Mouse (Mus musculus) limb, embryonic 15.5 days (tissue): Measurements from ENCODE around the gene Nploc4. TPM values are rescaled to one million over a fixed set of nuclear protein-coding genes. Genes with fewer than 3 reads are reported as not detected.

Experiments used
- ATAC-seq: fragments of 200-750 bp; cut with Nextera tagmentation; 2 replicates; pipeline ENCODE4 v1.8.0; 2017; ENCODE audit warnings: low read depth, moderate TSS enrichment; ENCODE audit not compliant: insufficient number of reproducible peaks, low FRiP score, low TSS enrichment
- H3K27ac ChIP-seq: fragments of 300-500 bp; sonication (generic); 2 replicates; pipeline ENCODE4 v1.5.1; 2015; ENCODE audit warnings: moderate library complexity, mild to moderate bottlenecking, inconsistent platforms
- H3K27me3 ChIP-seq: fragments of 300-500 bp; sonication (generic); 2 replicates; pipeline ENCODE4 v1.6.1; 2015; ENCODE audit warnings: inconsistent platforms
- H3K36me3 ChIP-seq: fragments of 300-500 bp; sonication (generic); 2 replicates; pipeline ENCODE4 v1.6.1; 2015; ENCODE audit warnings: inconsistent platforms
- H3K4me1 ChIP-seq: fragments of 300-500 bp; sonication (generic); 2 replicates; pipeline ENCODE4 v1.6.1; 2015; ENCODE audit warnings: inconsistent platforms
- H3K4me2 ChIP-seq: fragments of 300-500 bp; sonication (generic); 2 replicates; pipeline ENCODE4 v1.6.1; 2015; ENCODE audit warnings: mild to moderate bottlenecking, inconsistent platforms
- H3K4me3 ChIP-seq: fragments of 300-500 bp; sonication (generic); 2 replicates; pipeline ENCODE4 v1.5.1; 2015; ENCODE audit warnings: mild to moderate bottlenecking, inconsistent platforms
- H3K9ac ChIP-seq: fragments of 300-500 bp; sonication (generic); 2 replicates; pipeline ENCODE4 v1.6.1; 2015; ENCODE audit warnings: inconsistent platforms
- H3K9me3 ChIP-seq: fragments of 300-500 bp; sonication (generic); 2 replicates; pipeline ENCODE4 v1.6.1; 2016; ENCODE audit warnings: inconsistent platforms
- whole genome bisulfite sequencing: fragments of 180-500 bp; shearing (Covaris S2); methylation state at CpG from one replicate; pipeline ENCODE4 v1.1.7; 2015; 5-methylcytosine and 5-hydroxymethylcytosine counted together
- polyA plus RNA-seq: library from polyadenylated mRNA; unstranded; fragments of >200 nt; fragmentation: Nextera tagmentation; extraction: Ambion mirVana; gene quantifications from 2 replicates; pipeline ENCODE4 v1.2.1, GENCODE M21; 2015

Gene Nploc4
- polyA plus RNA-seq, 1 experiment from 2014 or later: 30.8 TPM

DNA sequence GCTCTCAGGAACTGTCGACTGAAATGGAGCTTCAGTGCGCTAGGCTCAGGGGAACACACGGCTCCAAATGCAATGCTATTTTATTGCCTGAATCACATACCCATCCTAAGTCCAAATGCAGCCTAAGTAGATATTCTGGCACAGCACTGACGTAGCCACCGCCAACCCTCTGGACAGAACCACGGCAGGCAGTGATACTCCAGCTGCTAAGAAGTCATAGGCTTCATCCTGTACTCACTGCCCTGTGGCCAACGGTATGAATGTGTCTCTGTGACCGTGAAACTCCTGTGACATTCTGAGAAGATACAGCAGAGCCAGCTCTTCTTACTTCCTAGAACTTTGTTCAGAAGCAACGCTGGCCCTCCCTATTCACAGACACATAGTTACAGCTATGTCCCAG, 48.9 kb downstream of the Nploc4 start:
- ATAC-seq: no peak
- H3K9ac ChIP-seq: no peak overlapping the region
- H3K27ac ChIP-seq: no peak overlapping the region
- H3K9me3 ChIP-seq: no peaks in the 10 kb centered on the region
- no peak overlapping the region for H3K4me2 ChIP-seq
- H3K4me1 ChIP-seq: no peaks in the 10 kb centered on the region
- H3K4me3 ChIP-seq: no peak overlapping the region
- peaks cover 71% of the 10 kb centered on the region for H3K36me3 ChIP-seq
- 91% methylated on average over 9 of the region's 9 CpGs for WGBS
- H3K27me3 ChIP-seq: no peaks in the 10 kb centered on the region

DNA sequence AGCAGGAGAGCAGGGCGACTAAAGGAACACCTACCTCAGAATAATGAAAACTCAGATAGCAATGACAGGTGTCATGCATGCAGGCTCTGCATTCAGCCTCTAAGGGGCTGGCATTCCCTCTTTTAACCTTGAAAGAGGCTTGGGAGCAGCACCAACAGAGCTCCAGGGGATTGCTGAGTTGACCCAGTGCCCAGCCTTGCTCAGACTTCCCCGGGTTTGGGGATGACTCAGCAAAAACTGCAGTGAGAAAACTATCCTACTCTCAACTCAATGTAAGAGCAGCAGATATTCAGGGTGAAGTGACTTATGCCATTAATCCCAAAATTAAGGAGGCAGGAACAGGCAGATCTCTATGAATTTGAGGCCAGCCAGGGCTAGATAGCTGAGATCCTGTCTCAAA, 50.4 kb downstream of the Nploc4 start:
- peaks cover 73% of the 10 kb centered on the region for H3K36me3 ChIP-seq
- no peaks in the 10 kb centered on the region for H3K9me3 ChIP-seq
- WGBS: 71% methylated on average over 2 of the region's 2 CpGs
- H3K27me3 ChIP-seq: no peaks in the 10 kb centered on the region
- H3K27ac ChIP-seq: no peak overlapping the region
- H3K4me3 ChIP-seq: no peak overlapping the region
- H3K4me2 ChIP-seq: no peak overlapping the region
- H3K4me1 ChIP-seq: no peaks in the 10 kb centered on the region
- no peak for ATAC-seq
- no peak overlapping the region for H3K9ac ChIP-seq

- Histone ChIP-seq H3K4me2 (no peak overlapping the region), H3K9ac (no peak overlapping the region), H3K9me3 (no peaks in the 10 kb centered on the region), H3K4me1 (no peaks in the 10 kb centered on the region), H3K4me3 (no peak overlapping the region), H3K27me3 (no peaks in the 10 kb centered on the region), H3K27ac (no peak overlapping the region), H3K36me3 (peaks cover 75% of the 10 kb centered on the region)
- 94% methylated on average over 6 of the region's 6 CpGs for whole genome bisulfite sequencing
- ATAC-seq: no peak
Observed at GRCm38 (mm10) chr11:120386632-120387031, 50.9 kb downstream of the Nploc4 start.

GRCm38 (mm10) chr11:120382509-120382908, 55.0 kb downstream of the Nploc4 start:
- Histone ChIP-seq H3K36me3 (peaks cover 73% of the 10 kb centered on the region), H3K9ac (no peak overlapping the region), H3K27me3 (no peaks in the 10 kb centered on the region), H3K4me2 (no peak overlapping the region), H3K4me3 (no peak overlapping the region), H3K4me1 (peaks cover 12% of the 10 kb centered on the region), H3K9me3 (no peaks in the 10 kb centered on the region), H3K27ac (no peak overlapping the region)
- ATAC-seq: no peak
- WGBS: 94% methylated on average over 9 of the region's 9 CpGs

- Histone ChIP-seq H3K4me3 (no peak overlapping the region), H3K9ac (no peak overlapping the region), H3K27me3 (no peaks in the 10 kb centered on the region), H3K36me3 (peaks cover 73% of the 10 kb centered on the region), H3K27ac (no peak overlapping the region), H3K4me2 (no peak overlapping the region), H3K4me1 (peaks cover 24% of the 10 kb centered on the region), H3K9me3 (no peaks in the 10 kb centered on the region)
- no peak for ATAC-seq
- 93% methylated on average over 4 of the region's 4 CpGs for WGBS
Observed at GRCm38 (mm10) chr11:120381157-120381556, 56.4 kb downstream of the Nploc4 start.

- no peak for ATAC-seq
- no peaks in the 10 kb centered on the region for H3K27me3 ChIP-seq
- H3K9me3 ChIP-seq: no peaks in the 10 kb centered on the region
- H3K27ac ChIP-seq: no peak overlapping the region
- no peak overlapping the region for H3K9ac ChIP-seq
- no peak overlapping the region for H3K4me3 ChIP-seq
- WGBS: 94% methylated on average over 3 of the region's 3 CpGs
- peaks cover 25% of the 10 kb centered on the region for H3K4me1 ChIP-seq
- H3K4me2 ChIP-seq: no peak overlapping the region
- H3K36me3 ChIP-seq: peaks cover 72% of the 10 kb centered on the region
Observed at GRCm38 (mm10) chr11:120380271-120380670, 57.2 kb downstream of the Nploc4 start.

GRCm38 (mm10) chr11:120378611-120379540, 58.6 kb downstream of the Nploc4 start, which contains the start of gene Faap100:
Gene Faap100 (minus strand): TSS chr11:120378764.
- Histone ChIP-seq H3K36me3 (peaks cover 72% of the 10 kb centered on the region), H3K9ac (peak within 1 kb of the TSS; percentile 68), H3K27me3 (no peaks in the 10 kb centered on the region), H3K4me1 (peaks cover 34% of the 10 kb centered on the region), H3K4me3 (peak within 1 kb of the TSS; percentile 77), H3K9me3 (no peaks in the 10 kb centered on the region), H3K27ac (peak within 1 kb of the TSS; percentile 83), H3K4me2 (peak within 1 kb of the TSS; percentile 90)
- WGBS: 6% methylated on average over 52 of the region's 54 CpGs
- ATAC-seq: peak; percentile 83

DNA sequence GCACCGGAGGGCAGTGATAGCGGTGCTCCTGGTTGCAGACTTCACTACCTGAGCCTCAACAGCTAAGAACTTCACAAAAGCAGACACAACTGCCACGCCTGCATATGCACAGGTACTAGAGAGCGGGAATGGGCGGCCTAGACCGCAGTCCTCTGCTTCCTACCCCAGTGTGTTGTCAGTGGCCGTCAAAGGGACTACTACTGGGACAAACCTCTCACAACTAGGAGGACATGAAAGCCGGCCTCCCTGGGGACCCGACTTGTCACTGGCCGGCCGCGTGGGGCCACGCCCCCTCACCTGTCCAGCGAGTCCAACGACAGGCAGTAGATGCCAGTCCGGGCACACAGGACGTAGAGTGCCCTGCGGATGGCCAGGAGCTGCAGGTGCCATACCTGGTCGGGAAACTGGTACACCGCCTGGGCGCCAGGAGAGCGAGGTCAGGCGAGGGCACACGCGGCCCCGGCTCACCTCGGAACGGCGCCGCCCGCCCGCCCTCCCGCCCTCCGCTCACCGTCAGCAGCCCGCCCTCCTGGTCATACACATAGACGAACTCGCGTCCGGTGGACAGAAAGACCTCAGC, 59.4 kb downstream of the Nploc4 start:
- Histone ChIP-seq H3K4me1 (peaks cover 41% of the 10 kb centered on the region), H3K9me3 (no peaks in the 10 kb centered on the region), H3K9ac (peak overlapping the region; percentile 68), H3K4me3 (peak overlapping the region; percentile 77), H3K27ac (peak overlapping the region; percentile 83), H3K27me3 (no peaks in the 10 kb centered on the region), H3K36me3 (peaks cover 72% of the 10 kb centered on the region), H3K4me2 (peak overlapping the region; percentile 90)
- 3% methylated on average over 40 of the region's 40 CpGs for WGBS
- ATAC-seq: peak; percentile 4; the same call in 1 of the 2 replicates

DNA sequence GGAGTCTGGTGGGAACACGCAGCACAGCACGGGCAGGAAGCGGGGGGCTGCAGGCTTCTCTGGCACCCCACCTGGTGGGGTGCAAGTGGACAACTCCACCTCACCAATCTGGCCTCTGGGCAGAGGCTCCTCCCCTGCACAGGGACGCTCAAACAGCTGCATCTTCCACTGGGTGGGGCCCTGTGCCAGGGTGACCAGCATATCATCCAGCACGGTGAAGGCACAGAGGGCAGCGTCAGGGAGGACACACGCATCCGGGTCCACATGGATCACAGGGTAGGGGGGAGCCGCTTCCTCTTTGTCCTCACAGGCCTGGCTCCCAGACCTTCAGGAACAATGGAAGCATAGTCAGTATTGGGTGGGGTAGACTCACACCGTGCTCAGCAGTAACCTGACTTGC, 60.2 kb downstream of the Nploc4 start:
- Histone ChIP-seq H3K36me3 (peaks cover 72% of the 10 kb centered on the region), H3K27me3 (no peaks in the 10 kb centered on the region), H3K4me3 (peak overlapping the region; percentile 77), H3K4me2 (peak overlapping the region; percentile 90), H3K27ac (no peak overlapping the region), H3K9ac (no peak overlapping the region), H3K9me3 (no peaks in the 10 kb centered on the region), H3K4me1 (peaks cover 41% of the 10 kb centered on the region)
- 71% methylated on average over 10 of the region's 10 CpGs for WGBS
- ATAC-seq: no peak

DNA sequence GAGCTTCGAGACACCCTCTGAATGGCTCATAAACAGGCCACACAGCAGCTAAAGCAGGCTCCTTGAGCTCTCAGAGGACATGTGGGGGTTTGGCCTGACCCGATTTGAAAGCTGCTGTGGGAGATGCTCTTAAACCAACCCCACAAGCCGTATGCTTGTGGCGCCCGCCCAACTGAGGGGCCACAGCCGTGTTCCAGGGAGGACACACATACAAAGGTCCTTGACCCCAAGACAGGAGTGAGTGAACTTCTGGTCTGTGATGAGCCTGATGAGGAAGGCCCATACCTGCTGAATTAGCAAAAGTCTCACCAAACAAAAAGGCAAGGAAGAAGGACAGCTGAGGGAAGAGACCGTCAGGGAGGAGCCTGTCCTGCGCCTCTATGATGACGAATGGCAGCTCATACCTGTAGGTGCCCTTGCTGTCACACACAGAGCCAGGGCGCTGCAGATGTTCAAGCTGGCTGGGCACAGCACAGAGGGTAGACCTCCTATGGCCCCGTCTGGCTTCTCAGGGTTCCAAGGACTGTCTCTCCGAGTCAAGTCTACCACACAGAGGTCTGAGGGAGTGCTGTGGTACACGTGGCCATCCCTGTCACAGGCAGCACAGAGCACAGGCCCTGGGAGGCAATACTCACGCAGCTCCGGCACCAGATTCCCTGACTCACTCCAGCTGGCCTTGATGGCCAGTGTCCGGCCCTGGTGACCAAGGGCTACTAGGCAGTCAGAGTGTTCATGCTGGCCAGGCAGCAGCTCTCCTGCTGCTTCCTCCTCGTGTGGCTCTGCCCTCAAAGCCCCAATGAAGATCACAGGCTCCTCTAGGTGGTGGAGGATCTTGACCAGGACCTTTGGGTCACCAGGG, 61.0 kb downstream of the Nploc4 start:
- no peak overlapping the region for H3K4me3 ChIP-seq
- H3K36me3 ChIP-seq: peaks cover 72% of the 10 kb centered on the region
- WGBS: 87% methylated on average over 17 of the region's 17 CpGs

GRCm38 (mm10) chr11:120375324-120375723, 62.2 kb downstream of the Nploc4 start:
- Histone ChIP-seq H3K36me3 (peaks cover 72% of the 10 kb centered on the region), H3K27me3 (no peaks in the 10 kb centered on the region), H3K4me3 (no peak overlapping the region), H3K4me1 (peaks cover 41% of the 10 kb centered on the region), H3K4me2 (no peak overlapping the region), H3K9ac (no peak overlapping the region), H3K9me3 (no peaks in the 10 kb centered on the region), H3K27ac (no peak overlapping the region)
- WGBS: 92% methylated on average over 10 of the region's 10 CpGs
- ATAC-seq: no peak

More for the DNA sequence above, 61.0 kb downstream of the Nploc4 start:
- Histone ChIP-seq H3K4me2 (no peak overlapping the region), H3K9ac (no peak overlapping the region), H3K27me3 (no peaks in the 10 kb centered on the region), H3K27ac (no peak overlapping the region), H3K9me3 (no peaks in the 10 kb centered on the region), H3K4me1 (peaks cover 41% of the 10 kb centered on the region)
- ATAC-seq: no peak
